8 mouse cellular contexts compared by ENCODE assay signal in genomic region chr7:30421890-30422435, GRCm38 (mm10). TPM values are rescaled to one million over a fixed set of nuclear protein-coding genes. Genes with fewer than 3 reads are reported as not detected.
DNase-seq lines count a peak whose midpoint lies in the region; ATAC-seq and TF ChIP-seq lines count a peak whose summit lies in the region.

No protein-coding gene starts in this region.

- peaks cover 10% of the 10 kb centered on the region for H3K27me3 ChIP-seq in hindbrain, embryonic 12.5 days
- no peaks in the 10 kb centered on the region for H3K27me3 ChIP-seq in lung, postnatal 0 days (replicated peaks; ENCODE audit: insufficient read depth, low read length)

- ATAC-seq in hindbrain, embryonic 12.5 days (ENCODE audit: low FRiP score), result peak; percentile 82
- ATAC-seq in lung, postnatal 0 days, result peak; percentile 80

- peaks cover 4% of the 10 kb centered on the region; the same call in 1 of the 2 replicates for H3K36me3 ChIP-seq in hindbrain, embryonic 12.5 days
- H3K36me3 ChIP-seq in lung, postnatal 0 days (ENCODE audit: insufficient read depth, low read length), result no peaks in the 10 kb centered on the region

- peak overlapping the region; percentile 63 for H3K9ac ChIP-seq in hindbrain, embryonic 12.5 days
- peak overlapping the region; percentile 26 for H3K9ac ChIP-seq in lung, postnatal 0 days (replicated peaks; ENCODE audit: low read depth)

- peaks cover 17% of the 10 kb centered on the region for H3K4me1 ChIP-seq in hindbrain, embryonic 12.5 days
- no peaks in the 10 kb centered on the region for H3K4me1 ChIP-seq in lung, postnatal 0 days (ENCODE audit: insufficient read depth, low read depth, low read length)

- WGBS in hindbrain, embryonic 12.5 days, result under 1% methylated on average over 45 of the region's 45 CpGs
- 1% methylated on average over 45 of the region's 45 CpGs for WGBS in lung, postnatal 0 days

- no peaks in the 10 kb centered on the region for H3K9me3 ChIP-seq in hindbrain, embryonic 12.5 days (replicated peaks)
- H3K9me3 ChIP-seq in lung, postnatal 0 days (ENCODE audit: low read length), result no peaks in the 10 kb centered on the region

- H3K4me2 ChIP-seq in hindbrain, embryonic 12.5 days (replicated peaks), result peak overlapping the region; percentile 95
- peak overlapping the region; percentile 83 for H3K4me2 ChIP-seq in lung, postnatal 0 days (replicated peaks; ENCODE audit: low read depth, low read length)

- peak overlapping the region; percentile 54 for H3K4me3 ChIP-seq in hindbrain, embryonic 12.5 days
- H3K4me3 ChIP-seq in lung, postnatal 0 days (ENCODE audit: low read depth, low read length), result peak overlapping the region; percentile 38

- peak; percentile 71 for DNase-seq in NIH3T3 (ENCODE audit: low read depth)
- DNase-seq in cerebellum, adult 9-11 months, result peak; percentile 93
- DNase-seq in frontal cortex, adult 2 months (ENCODE audit: extremely low spot score in 1 of 2, low spot score in 1 of 2), result peak; percentile 86 to 96
- DNase-seq in layer of hippocampus, postnatal 10 days (ENCODE audit: low spot score in 2 of 2), result peak; percentile 89 to 91
- DNase-seq in lung, postnatal 0 days (ENCODE audit: low spot score), result peak; percentile 89
- DNase-seq in ovary, postnatal 10 days (ENCODE audit: low spot score), result peak; percentile 39
- DNase-seq in thymus, postnatal 0 days (ENCODE audit: low spot score), result peak; percentile 96

- TF ChIP-seq CTCF in lung, postnatal 0 days (IDR thresholded peaks at IDR 0.05), result no peak

- no peak for TF ChIP-seq EP300 in lung, postnatal 0 days (IDR thresholded peaks at IDR 0.05)

- H3K27ac ChIP-seq in hindbrain, embryonic 12.5 days, result no peak overlapping the region; the same call in 1 of the 2 replicates
- no peak overlapping the region; the same call in 1 of the 2 replicates for H3K27ac ChIP-seq in lung, postnatal 0 days (ENCODE audit: low read length)

RNA-seq across cellular contexts. Expression of gene Nfkbid, which starts 0.4 kb away (rescaled TPM):
- 5.4 and 6.4 TPM in 2 replicates for polyA plus RNA-seq in frontal cortex, adult 2 months (2012; rRNA removed)
- 1.3 and 2.2 TPM in 2 replicates for polyA plus RNA-seq in hindbrain, embryonic 12.5 days (2016; fragmentation: Nextera tagmentation; extraction: Ambion mirVana)
- total RNA-seq in layer of hippocampus, postnatal 10 days (2021), result 1 to 10 TPM; 2.2 to 3.0 TPM
- polyA plus RNA-seq in lung, postnatal 0 days (2015; fragmentation: Nextera tagmentation; extraction: Ambion mirVana), result 1.9 and 2.5 TPM in 2 replicates
- 20.2 and 20.3 TPM in 2 replicates for polyA plus RNA-seq in thymus, postnatal 0 days (2015; fragmentation: Nextera tagmentation; extraction: Ambion mirVana)

RNA-seq across cellular contexts. Expression of gene Hcst, which starts 2.3 kb away (rescaled TPM):
- polyA plus RNA-seq in frontal cortex, adult 2 months (2012; rRNA removed), result 1.5 and 2.2 TPM in 2 replicates
- polyA plus RNA-seq in hindbrain, embryonic 12.5 days (2016; fragmentation: Nextera tagmentation; extraction: Ambion mirVana), result 0.57 and 0.86 TPM in 2 replicates
- total RNA-seq in layer of hippocampus, postnatal 10 days (2021), result 1 to 10 TPM in 1 of 2 experiments, under 1 TPM in 1; 0.91 to 1.8 TPM
- 7.2 and 9.4 TPM in 2 replicates for polyA plus RNA-seq in lung, postnatal 0 days (2015; fragmentation: Nextera tagmentation; extraction: Ambion mirVana)
- polyA plus RNA-seq in thymus, postnatal 0 days (2015; fragmentation: Nextera tagmentation; extraction: Ambion mirVana), result 110 and 139 TPM in 2 replicates

RNA-seq across cellular contexts. Expression of gene Tyrobp, which starts 8.4 kb away (rescaled TPM):
- polyA plus RNA-seq in frontal cortex, adult 2 months (2012; rRNA removed), result 73.2 and 80.4 TPM in 2 replicates
- 17.7 and 19.7 TPM in 2 replicates for polyA plus RNA-seq in hindbrain, embryonic 12.5 days (2016; fragmentation: Nextera tagmentation; extraction: Ambion mirVana)
- total RNA-seq in layer of hippocampus, postnatal 10 days (2021), result 10 to 100 TPM; 21.9 to 24.0 TPM
- 209 and 244 TPM in 2 replicates for polyA plus RNA-seq in lung, postnatal 0 days (2015; fragmentation: Nextera tagmentation; extraction: Ambion mirVana)
- 112 and 116 TPM in 2 replicates for polyA plus RNA-seq in thymus, postnatal 0 days (2015; fragmentation: Nextera tagmentation; extraction: Ambion mirVana)

RNA-seq across cellular contexts. Expression of gene Aplp1, which starts 23.4 kb away (rescaled TPM):
- polyA plus RNA-seq in frontal cortex, adult 2 months (2012; rRNA removed), result 940 and 960 TPM in 2 replicates
- polyA plus RNA-seq in hindbrain, embryonic 12.5 days (2016; fragmentation: Nextera tagmentation; extraction: Ambion mirVana), result 348 and 365 TPM in 2 replicates
- total RNA-seq in layer of hippocampus, postnatal 10 days (2021), result 100 to 1,000 TPM; 831 to 849 TPM
- polyA plus RNA-seq in lung, postnatal 0 days (2015; fragmentation: Nextera tagmentation; extraction: Ambion mirVana), result 6.8 and 8.1 TPM in 2 replicates
- 1.3 and 2.8 TPM in 2 replicates for polyA plus RNA-seq in thymus, postnatal 0 days (2015; fragmentation: Nextera tagmentation; extraction: Ambion mirVana)

RNA-seq across cellular contexts. Expression of gene Kirrel2, which starts 35.5 kb away (rescaled TPM):
- 3.7 and 7.1 TPM in 2 replicates for polyA plus RNA-seq in frontal cortex, adult 2 months (2012; rRNA removed)
- 16.1 and 23.9 TPM in 2 replicates for polyA plus RNA-seq in hindbrain, embryonic 12.5 days (2016; fragmentation: Nextera tagmentation; extraction: Ambion mirVana)
- total RNA-seq in layer of hippocampus, postnatal 10 days (2021), result 1 to 10 TPM; 3.9 to 5.3 TPM
- polyA plus RNA-seq in lung, postnatal 0 days (2015; fragmentation: Nextera tagmentation; extraction: Ambion mirVana), result not detected in 2 replicates
- 0.10 and 0.17 TPM in 2 replicates for polyA plus RNA-seq in thymus, postnatal 0 days (2015; fragmentation: Nextera tagmentation; extraction: Ambion mirVana)

Comparison
In these comparisons a context has a peak if more than half of its experiments do, and no peak if none do; other contexts are left out.
1. DNase-seq: peak in every context shown above with its lines; median percentile 96 in thymus, postnatal 0 days; 93 in cerebellum, adult 9-11 months; 91 in frontal cortex, adult 2 months; 90 in layer of hippocampus, postnatal 10 days; 89 in lung, postnatal 0 days; 71 in NIH3T3; 39 in ovary, postnatal 10 days.
2. RNA of gene Hcst, which starts 2.3 kb away (polyA plus RNA-seq): 110 to 139 TPM in thymus, postnatal 0 days; 7.2 to 9.4 TPM in lung, postnatal 0 days, 1.5 to 2.2 TPM in frontal cortex, adult 2 months and 0.57 to 0.86 TPM in hindbrain, embryonic 12.5 days; every median in the first group is over 10 times any median in the second.